Mouse (Mus musculus) limb, embryonic 14.5 days (tissue): ENCODE data around the gene Tnik. TPM values are rescaled to one million over a fixed set of nuclear protein-coding genes. Genes with fewer than 3 reads are reported as not detected.

Experiments used
- ATAC-seq: fragments of 200-750 bp; cut with Nextera tagmentation; 2 replicates; pipeline ENCODE4 v1.8.0; 2017; ENCODE audit warnings: low read depth, moderate number of reproducible peaks, moderate TSS enrichment; ENCODE audit not compliant: low FRiP score
- DNase-seq: peaks from one replicate; pipeline ENCODE4 v3.0.0-alpha.2; 2015; ENCODE audit warnings: low spot score
- H3K27ac ChIP-seq: fragments of 300-500 bp; sonication (generic); replicated peaks from 2 replicates; pipeline ENCODE4 v1.5.1; 2014; ENCODE audit warnings: low read depth, mild to moderate bottlenecking, low read length, moderate library complexity, mixed read lengths
- H3K27me3 ChIP-seq: fragments of 300-500 bp; sonication (generic); 2 replicates; pipeline ENCODE4 v1.6.1; 2014; ENCODE audit warnings: low read length, mixed read lengths; ENCODE audit not compliant: control insufficient read depth, insufficient read depth
- H3K36me3 ChIP-seq: fragments of 300-500 bp; sonication (generic); 2 replicates; pipeline ENCODE4 v1.6.1; 2014; ENCODE audit warnings: mild to moderate bottlenecking, low read length, moderate library complexity, mixed read lengths; ENCODE audit not compliant: control insufficient read depth, insufficient read depth
- H3K4me1 ChIP-seq: fragments of 300-500 bp; sonication (generic); 2 replicates; pipeline ENCODE4 v1.6.1; 2014; ENCODE audit warnings: antibody characterized with exemption, low read length, mixed read lengths; ENCODE audit not compliant: control insufficient read depth, insufficient read depth
- H3K4me2 ChIP-seq: fragments of 300-500 bp; sonication (generic); replicated peaks from 2 replicates; pipeline ENCODE4 v1.6.1; 2014; ENCODE audit warnings: low read depth, mild to moderate bottlenecking, low read length, moderate library complexity; ENCODE audit not compliant: severe bottlenecking
- H3K4me3 ChIP-seq: fragments of 300-500 bp; sonication (generic); replicated peaks from 2 replicates; pipeline ENCODE4 v1.5.1; 2014; ENCODE audit warnings: low read length
- H3K9ac ChIP-seq: fragments of 300-500 bp; sonication (generic); 2 replicates; pipeline ENCODE4 v1.6.1; 2014; ENCODE audit warnings: mild to moderate bottlenecking, low read depth, low read length, moderate library complexity; ENCODE audit not compliant: severe bottlenecking
- H3K9me3 ChIP-seq: fragments of 300-500 bp; sonication (generic); 2 replicates; pipeline ENCODE4 v1.6.1; 2016; ENCODE audit warnings: low read length; ENCODE audit not compliant: control insufficient read depth
- POLR2A ChIP-seq: fragments of 200-500 bp; IDR thresholded peaks from 2 replicates; pipeline ENCODE4 v1.8.0; 2012; ENCODE audit warnings: inconsistent platforms, mild to moderate bottlenecking, moderate library complexity, borderline replicate concordance; ENCODE audit not compliant: insufficient read depth, insufficient read length; ENCODE audit errors: extremely low read depth
- WGBS: fragments of 180-500 bp; shearing (Covaris S2); extraction: QIAGEN DNeasy Blood & Tissue Kit; methylation state at CpG from one replicate; pipeline ENCODE4 v1.1.7; 2014; 5-methylcytosine and 5-hydroxymethylcytosine counted together
- polyA plus RNA-seq, 2 experiments: library from polyadenylated mRNA; depleted of rRNA in 1 of 2; stranded (reverse) in 1 of 2; unstranded in 1 of 2; fragments of >200 nt; fragmentation: Nextera tagmentation in 1 of 2; extraction: Ambion mirVana in 1 of 2; gene quantifications; 2 replicates each; pipeline versions ENCODE4 v1.2.1 to v1.2.3; 2012 to 2014

Gene Tnik
- polyA plus RNA-seq, 2 experiments, result 5.4 to 9.6 TPM

GRCm38 (mm10) chr3:28264841-28265150 lies 1.8 kb downstream of the Tnik start:
- WGBS, result 32% methylated on average over 5 of the region's 5 CpGs
- DNase-seq, result no peak

GRCm38 (mm10) chr3:28265183-28265582 lies 2.2 kb downstream of the Tnik start:
- H3K4me3 ChIP-seq, result peak overlapping the region; percentile 65
- 56% methylated on average over 4 of the region's 4 CpGs for WGBS
- ATAC-seq (no peak), DNase-seq (no peak)
- H3K36me3 ChIP-seq, result no peaks in the 10 kb centered on the region
- peak overlapping the region; percentile 95; the same call in 1 of the 2 replicates for H3K4me2 ChIP-seq
- H3K9me3 ChIP-seq, result no peaks in the 10 kb centered on the region
- H3K27ac ChIP-seq, result no peak overlapping the region
- 0 out of 2 replicates have a peak, but pooled peaks cover 3% of the 10 kb centered on the region for H3K4me1 ChIP-seq
- no peak overlapping the region for H3K9ac ChIP-seq
- peaks cover 27% of the 10 kb centered on the region for H3K27me3 ChIP-seq
- no peak for TF ChIP-seq POLR2A

More at GRCm38 (mm10) chr3:28264841-28265150, 1.8 kb downstream of the Tnik start:
- H3K4me1 ChIP-seq, result 0 out of 2 replicates have a peak, but pooled peaks cover 3% of the 10 kb centered on the region
- no peaks in the 10 kb centered on the region for H3K36me3 ChIP-seq
- no peak for TF ChIP-seq POLR2A
- H3K4me3 ChIP-seq, result peak overlapping the region; percentile 65
- peak overlapping the region; percentile 95 for H3K4me2 ChIP-seq
- no peak overlapping the region for H3K9ac ChIP-seq
- H3K27me3 ChIP-seq, result peaks cover 27% of the 10 kb centered on the region
- ATAC-seq, result no peak
- no peaks in the 10 kb centered on the region for H3K9me3 ChIP-seq
- no peak overlapping the region for H3K27ac ChIP-seq

- no peak overlapping the region for H3K4me3 ChIP-seq
- H3K9me3 ChIP-seq, result no peaks in the 10 kb centered on the region
- no peak for ATAC-seq
- H3K4me2 ChIP-seq, result peak overlapping the region; percentile 95; the same call in 1 of the 2 replicates
- H3K4me1 ChIP-seq, result 0 out of 2 replicates have a peak, but pooled peaks cover 3% of the 10 kb centered on the region
- H3K36me3 ChIP-seq, result no peaks in the 10 kb centered on the region
- no peak for TF ChIP-seq POLR2A
- H3K9ac ChIP-seq, result no peak overlapping the region
- 89% methylated on average over 5 of the region's 5 CpGs for WGBS
- DNase-seq, result no peak
- no peak overlapping the region for H3K27ac ChIP-seq
- peaks cover 27% of the 10 kb centered on the region for H3K27me3 ChIP-seq
Observed at GRCm38 (mm10) chr3:28265656-28266055, 2.6 kb downstream of the Tnik start.

GRCm38 (mm10) chr3:28267211-28267610 lies 4.2 kb downstream of the Tnik start:
- Histone ChIP-seq H3K9ac (no peak overlapping the region), H3K4me2 (no peak overlapping the region), H3K4me3 (no peak overlapping the region), H3K27ac (no peak overlapping the region), H3K36me3 (no peaks in the 10 kb centered on the region), H3K9me3 (no peaks in the 10 kb centered on the region), H3K4me1 (0 out of 2 replicates have a peak, but pooled peaks cover 3% of the 10 kb centered on the region), H3K27me3 (peaks cover 20% of the 10 kb centered on the region)
- DNase-seq (no peak), ATAC-seq (no peak)
- WGBS, result 60% methylated on average over 7 of the region's 7 CpGs
- no peak for TF ChIP-seq POLR2A

- H3K36me3 ChIP-seq, result no peaks in the 10 kb centered on the region
- TF ChIP-seq POLR2A, result no peak
- no peaks in the 10 kb centered on the region for H3K9me3 ChIP-seq
- 69% methylated on average over 2 of the region's 2 CpGs for WGBS
- peaks cover 8% of the 10 kb centered on the region; the same call in 1 of the 2 replicates for H3K27me3 ChIP-seq
- H3K4me2 ChIP-seq, result no peak overlapping the region
- DNase-seq (no peak), ATAC-seq (no peak)
- no peak overlapping the region for H3K9ac ChIP-seq
- H3K4me3 ChIP-seq, result no peak overlapping the region
- H3K4me1 ChIP-seq, result no peaks in the 10 kb centered on the region
- H3K27ac ChIP-seq, result no peak overlapping the region
Observed at GRCm38 (mm10) chr3:28269716-28270115, 6.7 kb downstream of the Tnik start.

GRCm38 (mm10) chr3:28271884-28272283 lies 8.9 kb downstream of the Tnik start:
- Histone ChIP-seq H3K4me2 (no peak overlapping the region), H3K9ac (no peak overlapping the region), H3K36me3 (no peaks in the 10 kb centered on the region), H3K4me1 (no peaks in the 10 kb centered on the region), H3K27me3 (no peaks in the 10 kb centered on the region), H3K9me3 (no peaks in the 10 kb centered on the region), H3K4me3 (no peak overlapping the region), H3K27ac (no peak overlapping the region)
- DNase-seq, result no peak
- no peak for TF ChIP-seq POLR2A
- ATAC-seq, result no peak
